Mouse (Mus musculus): Measurements from ENCODE around the gene Ddx58.

Ddx58 gene

DNA sequence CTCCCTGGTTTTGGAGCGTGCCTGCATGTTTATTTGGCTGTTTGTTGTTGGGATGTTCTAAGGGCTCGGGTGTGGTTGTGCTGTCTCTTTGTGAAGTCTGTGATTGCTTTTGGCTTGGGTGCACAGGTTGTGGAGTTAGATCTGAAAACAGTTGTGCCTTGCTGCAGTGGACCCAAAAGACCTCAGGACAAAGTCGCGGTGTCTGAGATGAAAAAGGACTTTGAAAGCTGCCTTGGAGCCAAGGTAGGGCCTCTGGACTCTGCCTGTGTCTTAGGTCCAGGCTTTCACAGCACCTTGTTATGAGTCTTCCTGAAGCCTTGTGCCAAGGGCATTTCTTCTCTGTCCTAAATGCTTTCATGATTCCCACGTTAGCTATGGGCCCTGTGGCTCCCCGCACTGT is 59.6 kb downstream of the Ddx58 start:
- no peak for DNase-seq

DNA sequence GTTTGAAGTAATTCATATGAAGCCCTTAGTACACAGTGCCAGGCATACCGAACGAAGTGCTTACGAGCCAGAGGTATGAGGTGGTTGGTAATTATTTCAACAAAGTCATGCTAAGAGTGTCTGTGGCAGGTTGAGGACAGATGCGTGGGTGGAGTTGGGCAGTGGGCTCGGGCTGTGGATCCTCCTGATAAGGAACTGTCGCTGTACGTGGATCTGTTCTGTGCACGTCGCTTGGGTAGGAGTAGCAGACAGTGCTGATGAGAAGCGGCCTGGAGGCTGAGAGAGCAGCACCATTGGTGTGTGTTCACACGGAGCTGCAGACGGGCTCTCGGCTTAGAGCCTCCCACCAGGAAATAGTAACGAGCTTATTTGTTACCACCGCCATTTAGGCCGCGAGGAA is 61.0 kb downstream of the Ddx58 start:
- DNase-seq: no peak

DNA sequence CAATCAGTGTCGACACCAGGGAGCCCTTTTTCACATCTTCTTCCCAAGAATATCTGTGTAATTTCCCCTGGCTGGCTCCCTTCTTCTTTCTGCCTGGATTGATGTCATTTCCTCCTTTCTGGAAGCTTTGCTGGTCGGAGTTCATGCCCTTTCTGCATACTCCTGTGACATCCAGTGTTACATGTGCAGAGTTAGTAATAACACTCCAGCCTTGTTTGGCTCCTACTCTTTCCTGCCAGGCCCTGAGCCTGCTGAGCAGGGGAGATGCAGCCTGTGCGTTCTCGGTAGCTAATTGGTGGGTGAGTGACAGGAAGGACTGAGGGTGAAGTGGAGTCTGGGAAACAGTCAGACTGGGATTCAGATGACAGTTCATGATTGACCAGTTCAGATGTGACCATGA is 65.3 kb downstream of the Ddx58 start:
- no peak for DNase-seq

DNA sequence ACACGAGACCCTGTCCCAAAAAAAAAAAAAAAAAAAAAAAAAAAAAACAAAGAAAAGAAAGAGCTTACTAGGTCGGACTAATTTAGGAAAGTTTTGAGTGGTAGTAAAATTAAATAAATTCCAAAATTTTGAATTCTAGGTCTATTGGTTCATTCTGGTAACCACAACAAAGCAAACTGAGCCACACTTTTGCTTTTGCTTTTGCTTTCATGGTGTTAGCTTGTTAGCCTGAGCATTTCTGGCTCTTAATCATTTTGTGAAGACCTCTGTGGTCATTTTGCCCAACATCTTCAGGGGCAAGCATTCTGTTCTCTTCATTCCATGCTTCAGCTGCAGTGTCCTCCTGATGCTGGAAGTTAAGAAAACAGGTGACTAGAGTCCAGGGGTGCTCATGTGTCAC is 67.3 kb downstream of the Ddx58 start:
- no peak for DNase-seq

DNA sequence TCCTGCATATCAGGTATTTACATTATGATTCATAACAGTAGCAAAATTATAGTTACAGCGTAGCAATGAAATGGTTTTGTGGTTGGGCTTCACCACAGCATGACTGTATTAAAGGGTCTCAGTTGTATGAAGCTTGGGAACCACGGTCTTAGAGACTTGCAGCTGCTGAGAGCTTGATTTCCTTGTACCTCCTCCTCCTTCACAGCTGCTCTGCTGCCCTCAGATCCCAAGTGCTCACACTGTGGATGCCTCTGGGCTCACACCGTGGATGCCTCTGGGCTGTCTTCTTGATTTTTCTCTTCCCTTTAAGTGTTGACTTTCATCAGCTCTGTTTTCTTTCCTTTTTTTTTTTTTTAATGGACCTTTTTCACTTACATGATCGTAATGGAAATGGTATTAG is 68.2 kb downstream of the Ddx58 start:
- DNase-seq: no peak

DNA sequence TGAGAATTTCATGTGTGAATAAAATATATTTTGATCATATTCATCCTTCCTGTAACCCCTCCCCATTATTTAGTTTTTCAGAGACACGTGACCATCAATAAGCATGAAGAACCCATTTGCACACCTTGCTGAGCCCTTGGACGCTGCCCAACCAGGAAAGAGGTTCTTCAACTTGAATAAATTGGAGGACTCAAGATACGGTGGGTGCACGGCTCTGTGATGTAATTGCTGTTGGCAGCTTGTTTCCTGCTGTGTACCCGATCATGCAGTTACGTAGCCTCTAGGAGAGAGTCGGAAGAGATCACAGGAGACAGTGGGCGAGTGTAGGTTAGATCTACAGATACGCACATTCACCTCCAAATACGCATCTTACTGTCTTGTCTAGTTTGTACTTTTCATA is 76.0 kb downstream of the Ddx58 start:
- DNase-seq: no peak

DNA sequence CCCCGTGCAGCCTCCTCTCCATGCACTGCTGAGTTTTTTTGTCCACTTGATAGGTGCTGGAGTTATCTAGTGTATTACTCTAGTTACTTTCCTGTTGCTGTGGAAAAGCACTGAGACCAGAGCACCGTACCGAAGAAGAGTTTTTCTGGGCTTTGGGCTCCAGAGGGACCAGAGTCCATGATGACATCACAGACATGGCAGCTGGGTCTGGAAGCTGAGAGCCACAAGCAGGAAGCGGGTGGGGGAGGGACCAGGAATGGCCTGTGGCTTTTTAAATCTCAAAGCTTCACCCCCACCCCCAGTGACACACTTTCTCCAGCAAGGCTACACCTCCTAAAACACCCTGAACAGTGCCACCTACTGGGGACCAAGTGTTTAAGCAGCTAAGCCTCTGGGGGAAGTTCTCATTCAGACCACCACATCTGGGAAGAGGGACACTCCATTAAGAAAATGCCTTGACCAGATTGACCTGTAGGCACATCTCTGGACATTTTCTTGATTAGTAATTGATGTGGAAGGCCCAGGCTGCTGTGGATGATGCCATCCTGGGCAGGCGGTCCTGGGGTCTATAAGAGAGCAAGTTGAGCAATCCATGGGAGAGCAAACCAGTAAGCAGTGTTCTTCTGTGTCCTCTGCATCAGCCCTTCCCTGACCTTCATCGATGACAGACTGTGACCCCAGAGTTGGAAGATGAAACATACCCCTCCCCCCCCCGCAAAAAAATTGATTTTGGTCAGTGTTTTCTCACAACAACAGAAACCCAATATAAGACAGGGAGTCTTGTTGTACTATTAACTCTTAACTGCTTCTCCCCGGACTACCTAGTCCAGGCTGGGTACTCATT is 78.8 kb downstream of the Ddx58 start:
- DNase-seq: no peak

DNA sequence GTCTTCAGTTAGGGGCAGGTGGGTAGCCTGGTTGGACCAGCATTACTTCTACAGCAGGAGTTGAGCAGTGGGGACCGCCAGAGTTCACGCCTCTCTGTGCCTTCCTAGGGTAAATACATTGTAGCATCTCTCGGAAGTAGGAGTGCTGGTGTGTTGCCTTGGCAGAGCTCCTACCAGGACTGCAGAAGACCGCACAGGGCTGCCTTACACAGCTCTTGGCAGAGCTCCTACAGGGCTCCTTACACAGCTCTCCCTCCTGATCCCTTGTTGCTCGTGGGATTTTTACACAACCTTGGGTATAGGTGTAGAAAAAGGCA is 81.4 kb downstream of the Ddx58 start:
- DNase-seq: no peak

DNA sequence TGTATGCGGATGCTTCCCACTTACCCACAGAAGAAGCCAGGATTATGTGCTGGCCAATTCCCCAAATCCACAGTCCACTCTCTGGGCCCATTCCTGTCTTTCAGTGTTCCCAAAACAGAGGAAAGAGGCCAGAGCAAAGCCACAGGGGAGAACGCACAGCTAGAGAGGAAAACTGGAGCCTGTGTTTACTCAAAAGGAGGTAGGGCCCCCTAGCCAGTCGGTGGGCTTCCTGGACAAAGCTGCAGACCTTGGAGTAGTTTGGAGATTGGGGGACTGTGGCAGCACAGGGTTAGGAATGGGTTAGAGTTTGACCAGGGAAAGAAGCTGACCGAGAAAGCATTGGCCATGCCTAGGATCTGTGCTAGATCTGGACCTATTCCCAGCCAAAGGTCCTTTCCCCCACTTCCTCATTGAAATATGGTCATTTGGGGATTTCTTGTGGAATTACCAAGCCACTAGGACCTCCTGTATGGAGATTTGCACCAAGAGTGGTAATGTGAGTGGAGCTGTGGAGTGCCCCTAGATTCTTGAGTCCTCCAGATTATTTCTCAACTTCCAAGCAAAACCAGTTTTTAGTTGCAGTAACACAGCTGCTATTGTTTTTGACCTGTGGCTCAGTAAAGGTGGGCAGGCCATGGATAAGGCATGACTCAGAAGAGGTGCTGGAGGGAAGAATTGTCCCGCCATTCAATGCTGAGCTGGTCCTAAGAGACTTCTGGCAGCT is 82.0 kb downstream of the Ddx58 start:
- no peak for DNase-seq

DNA sequence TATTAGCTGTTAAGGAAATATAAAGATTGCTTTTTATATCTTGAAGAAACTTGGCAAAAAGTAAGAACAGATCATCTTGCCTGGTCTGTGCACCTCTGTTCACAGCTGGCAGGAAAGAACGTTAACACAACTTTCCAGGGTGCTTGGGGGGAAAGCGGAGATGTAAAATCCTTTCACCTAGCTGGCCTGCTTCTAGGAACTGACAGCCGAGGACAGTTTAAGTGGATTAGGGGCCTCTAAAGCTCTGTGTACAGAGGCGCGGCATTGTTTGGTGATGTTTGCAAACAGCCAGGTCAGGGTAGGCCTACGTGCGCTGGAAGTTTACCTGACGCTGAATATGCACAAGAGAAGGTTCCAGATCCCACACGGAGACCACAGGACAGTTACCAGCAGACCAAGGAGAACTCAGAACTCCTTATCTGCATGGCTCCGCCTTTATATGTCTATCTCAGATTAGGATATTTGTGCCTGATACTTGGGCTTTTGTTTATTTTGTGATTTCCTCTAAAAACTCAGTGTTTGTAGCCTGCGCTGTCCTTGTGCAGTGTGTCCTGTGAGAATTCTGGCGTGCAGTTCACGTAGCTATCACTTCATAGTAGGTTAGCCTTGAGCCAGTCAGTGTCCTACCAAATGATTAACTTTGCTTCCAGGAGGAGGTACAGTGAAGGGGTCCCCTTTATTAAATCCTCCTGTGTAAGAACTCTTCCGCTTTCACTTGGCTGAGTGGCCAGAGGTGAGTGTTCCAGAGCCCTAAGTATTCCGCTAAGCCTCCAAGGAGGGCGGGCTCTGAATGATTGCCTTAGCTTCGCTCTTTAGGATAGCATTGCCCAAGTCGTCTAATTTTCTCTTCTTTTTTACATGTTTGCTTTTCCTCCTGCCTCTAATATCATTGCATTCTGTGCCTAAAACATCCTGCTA is 82.8 kb downstream of the Ddx58 start:
- no peak for DNase-seq

DNA sequence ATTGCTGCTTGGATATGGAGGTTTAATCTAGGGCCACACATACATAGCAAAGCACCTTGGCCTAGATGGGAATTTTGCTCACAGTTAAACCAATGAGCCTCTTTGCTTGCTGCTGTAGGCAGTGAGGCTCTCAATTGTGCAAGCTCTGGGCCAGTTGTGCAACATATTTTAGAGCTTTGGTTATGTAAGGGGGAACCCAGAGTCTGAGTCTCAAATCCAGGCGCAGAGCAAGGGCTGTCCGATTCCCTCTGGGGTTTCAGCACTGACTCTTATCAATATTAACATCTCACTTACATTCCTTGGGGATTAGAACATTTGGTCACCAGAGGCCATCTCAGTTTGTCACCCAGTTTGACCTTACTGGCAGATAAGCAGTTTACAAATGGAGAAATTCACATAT is 83.5 kb downstream of the Ddx58 start:
- no peak for DNase-seq

DNA sequence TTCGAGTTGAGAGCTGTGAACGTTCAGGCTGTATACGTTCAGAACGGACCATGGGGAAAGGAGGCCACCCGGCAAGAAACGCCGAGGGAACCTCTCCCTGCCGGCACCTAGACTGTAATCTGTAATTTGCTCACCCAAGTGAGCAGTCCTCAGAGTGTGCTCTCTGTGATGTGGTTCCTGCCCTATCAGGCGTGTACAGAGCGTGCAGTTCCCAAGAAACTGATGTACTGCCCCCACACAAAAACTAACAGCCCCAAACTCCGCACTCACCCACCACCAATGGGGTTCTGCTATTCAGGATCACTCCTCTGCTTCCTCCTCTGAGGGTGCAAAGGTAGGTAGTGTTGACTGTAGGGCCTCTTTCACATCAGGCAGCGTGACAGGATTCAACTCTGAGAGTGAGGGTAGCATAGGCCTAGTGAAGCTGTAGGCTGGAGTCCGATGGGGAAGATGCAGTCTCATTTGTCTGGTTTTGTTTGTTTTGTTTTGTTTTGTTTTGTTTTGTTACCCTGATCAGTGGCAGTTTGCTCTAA is 84.1 kb downstream of the Ddx58 start:
- DNase-seq: no peak

DNA sequence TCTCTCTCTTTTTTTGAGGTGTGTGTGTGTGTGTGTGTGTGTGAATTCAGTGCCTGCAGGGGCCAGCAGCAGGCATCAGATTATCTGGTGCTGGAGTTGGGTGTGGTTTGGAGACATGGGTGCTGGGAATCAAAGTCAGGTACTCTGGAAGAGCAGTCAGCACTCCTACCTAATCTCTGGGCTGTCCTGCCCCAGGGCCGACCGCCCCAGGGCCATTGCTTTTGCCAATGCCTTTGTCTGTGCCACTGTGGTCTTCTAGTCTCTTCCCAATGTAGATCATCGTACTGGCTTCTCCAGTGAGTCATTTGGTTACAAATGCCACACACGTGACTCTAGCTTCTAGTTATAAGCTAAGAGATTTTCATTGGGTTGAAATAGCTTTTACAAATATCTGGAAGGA is 84.9 kb downstream of the Ddx58 start:
- DNase-seq: no peak
